Mouse (Mus musculus) liver (tissue): Measurements from ENCODE around the gene Krtcap3.

ENCODE experiments used
- DNase-seq: peaks from one replicate; pipeline ENCODE4 v3.0.0-alpha.2; 2020; ENCODE audit warnings: mixed read lengths

Gene Krtcap3

DNA sequence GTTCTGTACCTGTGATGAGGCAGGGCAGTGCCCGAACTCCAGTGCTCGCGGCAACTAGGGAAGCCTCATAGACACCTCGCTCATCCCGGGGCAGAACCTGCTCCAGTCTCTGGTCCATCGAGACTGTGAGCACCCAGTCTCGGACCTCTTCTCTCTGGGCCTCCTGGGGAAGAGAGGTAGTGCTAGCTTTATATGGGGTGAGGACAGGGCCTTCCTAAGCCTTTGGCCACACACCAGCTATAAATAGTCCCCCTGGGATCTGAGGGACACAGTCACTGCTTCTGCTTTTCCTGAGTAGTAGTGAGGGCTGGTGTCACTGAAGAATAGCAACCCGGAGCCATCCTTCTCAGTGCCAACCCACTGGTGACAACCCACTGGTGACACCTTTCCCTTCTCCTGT is 2.3 kb downstream of the Krtcap3 start:
- no peak for DNase-seq

- DNase-seq = no peak
Observed at GRCm38 (mm10) chr5:31254452-31254851, 3.0 kb downstream of the Krtcap3 start.

GRCm38 (mm10) chr5:31254901-31255300 is 3.4 kb downstream of the Krtcap3 start:
- DNase-seq = no peak

- DNase-seq = no peak
Observed at GRCm38 (mm10) chr5:31255381-31255780, 3.9 kb downstream of the Krtcap3 start.

GRCm38 (mm10) chr5:31255971-31256370 is 4.5 kb downstream of the Krtcap3 start:
- no peak for DNase-seq

- DNase-seq = no peak
Observed at GRCm38 (mm10) chr5:31257616-31258015, 6.1 kb downstream of the Krtcap3 start.

GRCm38 (mm10) chr5:31266101-31266500 is 14.6 kb downstream of the Krtcap3 start:
- no peak for DNase-seq

- DNase-seq = no peak
Observed at GRCm38 (mm10) chr5:31267686-31268085, 16.2 kb downstream of the Krtcap3 start.

- DNase-seq = no peak
Observed at GRCm38 (mm10) chr5:31273018-31273417, 21.5 kb downstream of the Krtcap3 start.

- DNase-seq = no peak
Observed at GRCm38 (mm10) chr5:31279245-31279988, 27.9 kb downstream of the Krtcap3 start.

GRCm38 (mm10) chr5:31288225-31288624 is 36.7 kb downstream of the Krtcap3 start:
- no peak for DNase-seq

GRCm38 (mm10) chr5:31288655-31289054 is 37.2 kb downstream of the Krtcap3 start:
- no peak for DNase-seq

GRCm38 (mm10) chr5:31289626-31290230 is 38.2 kb downstream of the Krtcap3 start:
- DNase-seq = no peak

DNA sequence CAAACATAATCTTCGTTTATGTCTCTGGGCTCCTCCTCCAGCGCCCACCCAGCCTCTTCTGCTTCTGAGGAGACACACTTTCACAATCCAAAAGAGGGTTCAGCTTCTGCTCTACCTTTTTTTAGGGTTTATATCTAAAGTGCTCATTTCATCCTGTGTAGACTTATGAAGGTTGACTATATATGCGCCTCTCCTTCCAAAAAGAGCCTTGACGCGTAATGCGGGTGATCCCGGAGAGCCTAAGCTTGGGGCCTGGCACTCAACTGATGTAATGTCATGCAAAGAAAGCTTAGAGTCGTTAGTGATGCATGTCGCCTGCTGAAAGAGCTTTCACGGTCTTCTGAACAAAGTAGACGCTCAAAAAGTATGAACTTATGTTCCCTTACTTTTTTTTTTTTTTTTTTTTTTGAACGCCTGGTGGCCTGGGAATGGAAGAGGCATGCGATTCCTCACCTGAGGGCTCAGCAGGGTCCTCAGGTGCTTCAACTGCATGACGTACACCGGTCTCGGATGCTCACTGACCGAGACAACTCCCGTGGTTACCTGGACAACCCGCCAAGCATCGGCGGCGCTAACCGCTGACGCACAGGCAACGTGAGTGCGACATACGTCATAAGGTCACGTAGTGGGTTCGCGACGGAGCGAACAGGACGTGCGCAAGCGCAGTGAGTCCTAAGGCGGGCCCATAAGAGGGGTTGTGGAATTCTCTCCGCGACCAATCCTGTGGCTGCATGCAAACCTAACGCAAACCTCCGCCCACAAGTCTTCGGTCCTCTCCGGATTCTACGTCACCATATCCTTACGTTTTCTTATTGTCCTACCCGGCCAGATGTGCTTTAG is 39.2 kb downstream of the Krtcap3 start, which contains the start of gene Ift172:
Gene Ift172 (minus strand): TSS at position 596 of the 840 bp plus-strand sequence.
- peak; percentile 96 for DNase-seq

DNA sequence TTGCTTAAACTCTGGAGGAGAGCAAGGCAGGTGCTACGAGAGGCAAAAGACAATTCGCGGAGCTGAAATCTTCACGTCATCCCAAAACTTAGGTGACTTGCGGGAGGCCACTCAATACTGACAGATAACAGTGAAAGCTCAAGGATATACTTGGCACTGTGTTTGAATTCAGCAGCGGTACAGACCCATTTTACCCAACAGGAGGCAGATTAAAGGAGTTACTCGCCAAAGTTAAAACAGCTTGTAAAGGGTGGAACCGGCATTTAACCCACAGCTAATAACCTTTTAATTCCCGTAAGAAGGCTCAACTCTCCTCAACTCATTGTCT is 39.8 kb downstream of the Krtcap3 start:
- DNase-seq = no peak

GRCm38 (mm10) chr5:31294964-31295605 is 43.6 kb downstream of the Krtcap3 start:
- DNase-seq = peak; percentile 8

- peak; percentile 44 for DNase-seq
Observed at GRCm38 (mm10) chr5:31295606-31296141, 44.2 kb downstream of the Krtcap3 start, which contains the start of gene Fndc4. Gene Fndc4, minus strand, starts transcription at chr5:31296080.

- DNase-seq = peak; percentile 12
Observed at GRCm38 (mm10) chr5:31297047-31297757, 45.7 kb downstream of the Krtcap3 start, which contains the start of gene Gckr. Gene Gckr, plus strand, starts transcription at chr5:31297443.

- no peak for DNase-seq
Observed at GRCm38 (mm10) chr5:31297981-31298380, 46.5 kb downstream of the Krtcap3 start.

- DNase-seq = no peak
Observed at GRCm38 (mm10) chr5:31298486-31298885, 47.0 kb downstream of the Krtcap3 start.

DNA sequence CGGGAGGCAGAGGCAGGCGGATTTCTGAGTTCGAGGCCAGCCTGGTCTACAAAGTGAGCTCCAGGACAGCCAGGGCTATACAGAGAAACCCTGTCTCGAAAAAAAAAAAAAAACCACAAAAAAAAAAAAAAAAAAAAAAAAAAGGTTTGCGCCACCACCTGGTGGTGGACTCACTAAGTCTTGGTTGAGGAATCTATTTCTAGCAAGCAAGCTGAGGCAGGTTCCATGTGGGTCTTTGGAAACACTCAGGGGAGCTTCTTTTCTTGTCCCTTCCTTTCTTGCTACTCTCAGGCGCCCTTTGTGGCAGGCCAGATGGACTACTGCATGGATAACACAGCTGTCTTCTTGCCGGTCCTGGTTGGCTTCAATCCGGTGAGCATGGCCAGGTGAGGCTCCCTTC is 50.4 kb downstream of the Krtcap3 start:
- DNase-seq = no peak
